Mouse (Mus musculus) left cerebral cortex, adult 8-10 months (tissue): ENCODE measurements around the gene Ier2. TPM values are rescaled to one million over a fixed set of nuclear protein-coding genes. Genes with fewer than 3 reads are reported as not detected.
"Not testable (repeated sequence)": the region's sequence is repeated elsewhere in the genome, so short reads cannot be mapped to it uniquely, and the experiment has no call there.

Source experiments
- DNase-seq, 2 experiments: peaks; one replicate each; pipeline ENCODE4 v3.0.0; 2022; ENCODE audit warnings: low spot score in 2 of 2
- total RNA-seq, 4 experiments: library from RNA; stranded (reverse); gene quantifications; 2 replicates each; pipeline ENCODE4 v1.2.4; 2022

Gene Ier2
- total RNA-seq, 4 experiments from 2014 or later = 5.9 to 15.8 (median 8.9) TPM

- no peak for DNase-seq
Observed at GRCm38 (mm10) chr8:84640010-84640588, 22.6 kb downstream of the Ier2 start.

DNA sequence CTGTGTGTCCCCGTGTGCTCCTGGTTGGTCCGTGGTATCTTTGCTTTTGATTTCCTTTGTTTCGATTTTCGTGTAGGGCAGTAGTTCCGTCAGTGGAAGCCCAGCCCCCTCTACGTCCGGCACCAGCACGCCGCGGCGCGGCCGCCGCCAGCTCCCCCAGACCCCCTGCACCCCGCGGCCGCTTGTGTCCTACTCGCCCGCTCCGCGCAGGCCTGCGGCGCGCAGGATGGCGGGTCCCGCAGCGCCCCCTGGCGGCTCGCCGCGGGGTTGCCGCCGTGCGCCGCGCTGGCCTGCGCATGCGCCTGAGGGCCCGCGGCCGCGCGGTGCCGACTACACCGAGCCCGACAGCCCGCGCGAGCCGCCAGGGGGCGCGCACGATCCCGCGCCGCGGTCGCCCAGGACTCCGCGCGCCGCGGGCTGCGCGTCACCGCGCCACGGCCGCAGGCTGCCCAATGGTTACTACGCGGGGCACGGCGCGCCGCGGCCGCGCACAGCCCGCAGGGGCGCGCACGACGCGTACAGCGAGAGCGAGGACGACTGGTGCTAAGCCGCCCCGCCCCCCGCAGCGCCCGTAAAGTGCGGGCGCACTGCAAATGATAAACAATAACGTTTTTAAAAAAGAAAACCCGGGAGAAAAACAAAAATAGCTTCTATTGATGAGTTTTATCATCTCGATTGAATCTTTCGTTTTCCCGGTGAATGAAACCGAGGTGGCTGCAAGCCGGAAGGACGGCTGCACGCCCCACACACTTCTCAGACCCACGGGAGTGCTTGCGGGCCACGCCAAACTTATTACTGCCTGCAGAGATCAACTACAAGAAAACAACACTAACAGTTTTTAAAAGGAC, 23.3 kb downstream of the Ier2 start:
- DNase-seq = peak; percentile 78 to 93

GRCm38 (mm10) chr8:84638555-84639161, 24.0 kb downstream of the Ier2 start:
- DNase-seq = no peak

- no peak for DNase-seq
Observed at GRCm38 (mm10) chr8:84637946-84638554, 24.6 kb downstream of the Ier2 start.

DNA sequence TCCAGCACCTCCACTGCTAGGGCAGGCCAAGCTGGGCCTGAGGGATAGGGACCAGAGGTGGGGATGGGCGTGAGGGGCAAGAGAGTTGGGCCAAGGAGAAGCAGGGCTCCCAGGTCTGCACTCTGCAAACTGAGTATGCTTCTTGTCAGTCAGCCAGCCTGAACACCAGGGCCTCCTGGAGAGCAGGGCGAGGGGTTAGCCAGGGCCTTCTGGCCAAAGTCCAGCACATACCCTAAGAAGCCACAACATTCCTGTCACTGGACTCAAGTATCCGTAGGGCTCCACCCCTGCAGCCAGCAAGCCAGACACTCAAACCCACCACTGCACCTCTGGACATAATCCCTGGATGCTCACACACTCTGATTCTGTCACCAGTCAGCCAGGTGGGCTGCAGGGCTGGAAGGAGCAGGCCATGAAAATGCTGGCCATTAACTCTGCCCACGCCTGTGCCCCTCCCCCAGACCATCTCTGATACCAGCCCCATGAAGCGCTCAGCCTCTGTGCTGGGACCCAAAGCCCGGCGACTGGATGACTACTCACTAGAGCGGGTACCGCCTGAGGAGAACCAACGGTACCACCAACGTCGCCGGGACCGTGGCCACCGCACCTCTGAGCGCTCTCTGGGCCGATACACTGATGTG, 26.5 kb downstream of the Ier2 start:
- DNase-seq = no peak

GRCm38 (mm10) chr8:84635397-84636050, 27.1 kb downstream of the Ier2 start:
- no peak for DNase-seq

GRCm38 (mm10) chr8:84634849-84635304, 27.8 kb downstream of the Ier2 start:
- no peak for DNase-seq

- no peak for DNase-seq
Observed at GRCm38 (mm10) chr8:84633841-84634584, 28.6 kb downstream of the Ier2 start.

DNA sequence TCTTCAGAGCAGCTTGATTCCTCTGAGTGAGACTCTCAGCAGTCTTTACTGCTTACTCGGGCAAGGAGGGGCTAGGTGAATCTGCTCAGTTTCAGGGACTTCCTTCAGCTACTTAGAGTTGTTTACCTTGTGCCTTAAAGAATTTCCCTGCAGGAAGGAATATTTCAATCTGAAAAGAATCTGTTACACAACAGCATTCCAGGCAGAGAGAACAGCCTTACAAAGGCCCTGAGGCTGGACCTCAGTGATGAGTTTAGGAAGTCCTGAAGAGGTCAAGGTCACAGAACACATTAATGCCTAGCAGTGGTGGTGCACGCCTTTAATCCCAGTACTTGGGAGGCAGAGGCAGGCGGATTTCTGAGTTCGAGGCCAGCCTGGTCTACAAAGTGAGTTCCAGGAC, 30.8 kb downstream of the Ier2 start:
- DNase-seq = no peak

- no peak for DNase-seq
Observed at GRCm38 (mm10) chr8:84630145-84630544, 32.5 kb downstream of the Ier2 start.

DNA sequence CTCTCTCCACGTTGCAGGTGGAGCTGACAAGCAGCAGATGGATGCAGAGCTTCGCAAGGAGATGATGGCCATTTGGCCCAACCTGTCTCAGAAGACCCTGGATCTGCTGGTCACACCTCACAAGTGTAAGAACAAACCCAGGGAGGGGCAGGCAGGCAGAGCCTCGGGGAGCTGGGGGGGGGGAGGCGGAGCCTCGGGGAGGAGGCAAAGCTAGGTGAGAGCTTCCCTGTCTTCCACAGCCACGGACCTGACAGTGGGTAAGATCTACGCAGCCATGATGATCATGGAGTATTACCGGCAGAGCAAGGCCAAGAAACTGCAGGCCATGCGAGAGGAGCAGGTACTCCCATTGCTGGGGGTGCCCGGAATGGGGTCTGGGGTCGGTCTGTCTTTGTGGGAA, 33.1 kb downstream of the Ier2 start:
- no peak for DNase-seq

DNA sequence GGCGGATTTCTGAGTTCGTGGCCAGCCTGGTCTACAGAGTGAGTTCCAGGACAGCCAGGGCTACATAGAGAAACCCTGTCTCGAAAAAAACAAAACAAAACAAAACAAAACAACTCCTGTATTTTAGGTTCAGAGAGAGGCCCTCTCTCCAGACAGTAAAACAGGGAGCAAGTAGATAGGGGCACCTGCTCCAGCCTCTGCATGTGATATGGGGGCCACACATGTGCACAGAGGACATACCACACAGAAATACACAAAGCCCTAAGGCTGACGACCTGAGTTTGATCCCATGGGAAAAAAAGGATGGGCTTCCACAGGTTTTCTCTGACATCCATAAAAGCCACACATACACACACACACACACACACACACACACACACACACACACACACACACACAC, 39.2 kb downstream of the Ier2 start:
- DNase-seq = not testable (repeated sequence)

DNA sequence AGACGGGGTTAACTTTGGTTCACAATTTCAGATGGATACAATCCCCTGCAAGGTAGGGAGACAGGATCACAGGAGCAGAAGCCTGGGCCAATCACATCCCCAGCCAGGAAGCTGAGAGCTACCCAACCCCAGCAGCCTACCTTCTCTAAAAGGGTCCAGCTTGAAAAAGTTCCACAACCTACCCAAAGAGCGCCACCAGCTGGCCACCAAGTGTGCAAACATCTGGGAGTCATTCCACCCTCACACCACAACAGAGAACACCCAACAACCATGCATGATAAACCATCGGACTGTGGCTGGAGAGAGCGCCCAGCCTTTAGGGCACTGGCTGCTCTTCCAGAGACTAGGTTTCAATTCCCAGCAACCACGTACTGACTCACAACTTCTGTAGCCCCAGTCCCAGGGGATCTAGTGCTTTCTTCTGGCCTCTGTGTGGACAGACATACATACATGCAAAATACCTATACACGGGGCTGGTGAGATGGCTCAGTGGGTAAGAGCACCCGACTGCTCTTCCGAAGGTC, 41.5 kb downstream of the Ier2 start:
- no peak for DNase-seq

GRCm38 (mm10) chr8:84617005-84617404, 45.6 kb downstream of the Ier2 start:
- DNase-seq = no peak

DNA sequence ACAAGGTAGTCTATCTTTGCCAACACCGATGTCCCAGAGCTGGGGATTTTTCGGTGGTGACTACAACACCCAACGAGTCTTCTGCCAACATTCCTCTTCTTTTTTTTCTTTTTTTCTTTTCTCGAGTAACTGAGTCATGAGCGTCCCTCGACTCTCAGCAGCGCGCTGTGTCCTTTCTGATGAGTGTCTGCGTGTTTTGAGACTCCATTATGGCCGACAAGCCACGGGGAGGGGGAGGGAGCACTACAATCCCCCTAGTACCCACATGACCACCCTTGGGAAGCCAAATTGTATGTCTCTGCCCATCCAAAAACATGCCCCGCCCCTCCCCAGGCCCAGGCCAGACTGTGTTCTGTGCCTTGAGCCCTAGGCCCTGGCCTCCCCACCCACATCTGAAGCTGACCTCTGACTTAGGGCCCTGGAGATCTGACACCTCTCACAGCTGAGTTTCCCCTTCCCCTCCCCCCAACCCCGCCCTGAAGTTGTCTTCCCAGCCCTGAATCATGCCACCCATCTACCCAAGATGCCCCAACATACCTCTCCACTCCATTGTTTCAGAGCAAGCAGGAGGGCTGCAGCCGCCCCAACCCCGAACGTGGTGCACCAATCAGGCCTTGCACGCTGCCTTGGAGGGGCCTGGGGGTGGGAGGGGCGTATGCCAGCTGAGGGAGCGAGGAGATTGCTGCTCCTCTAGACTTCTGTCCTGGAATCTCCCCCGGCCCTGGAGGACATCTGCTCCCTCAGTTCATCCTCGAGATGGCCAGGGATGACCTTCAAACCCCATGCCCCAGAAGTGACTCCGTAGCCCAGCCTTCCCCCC, 46.8 kb downstream of the Ier2 start:
- DNase-seq = no peak

DNA sequence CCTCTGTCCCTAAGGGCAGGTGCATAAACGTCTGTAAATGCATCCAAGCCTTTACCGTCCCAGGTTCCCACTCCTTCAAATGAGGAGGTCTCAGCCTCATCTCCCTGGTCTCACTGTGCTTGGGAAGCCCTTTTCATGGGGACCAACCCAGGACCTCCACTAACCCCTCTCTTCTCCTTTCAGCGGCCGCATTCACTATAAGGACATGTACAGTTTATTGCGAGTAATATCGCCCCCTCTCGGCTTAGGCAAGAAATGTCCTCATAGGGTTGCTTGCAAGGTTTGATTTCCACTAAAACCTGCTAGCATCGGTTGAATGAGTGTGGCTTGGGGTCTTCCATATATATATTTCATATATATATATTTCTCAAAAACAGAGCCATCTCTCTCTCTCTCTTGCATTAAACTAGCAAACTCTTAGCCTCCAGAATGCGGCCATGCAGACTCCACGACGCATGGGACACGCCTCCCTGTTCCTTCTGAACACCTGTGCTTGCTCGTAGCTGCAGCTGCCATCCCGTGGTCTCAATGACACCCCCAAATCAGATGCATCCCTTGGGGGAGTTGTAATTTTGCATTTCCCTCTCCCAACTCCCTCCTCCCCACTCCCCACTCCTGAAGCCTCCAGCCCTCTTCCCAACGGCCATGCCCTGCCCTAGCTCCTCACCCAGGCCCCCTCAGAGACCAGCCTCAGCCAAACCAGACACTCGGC, 48.0 kb downstream of the Ier2 start:
- no peak for DNase-seq
